Mouse (Mus musculus) stomach, embryonic 15.5 days (tissue): ENCODE measurements at regions not wholly inside any gene's neighbourhood (a gene's known extent, or its start where the extent isn't known, plus 50 kb on each side); places are given as distances from the start of the nearest gene placed in this dataset.

Experiments
- ATAC-seq: fragments of 200-750 bp; cut with Nextera tagmentation; 2 replicates; pipeline ENCODE4 v1.8.0; 2017; ENCODE audit warnings: low read depth, moderate number of reproducible peaks, moderate TSS enrichment; ENCODE audit not compliant: insufficient read depth, low FRiP score
- H3K27ac ChIP-seq: fragments of 300-500 bp; sonication (generic); 2 replicates; pipeline ENCODE4 v1.5.1; 2015; ENCODE audit warnings: mild to moderate bottlenecking, inconsistent platforms
- H3K27me3 ChIP-seq: fragments of 300-500 bp; sonication (generic); replicated peaks from 2 replicates; pipeline ENCODE4 v1.6.1; 2015; ENCODE audit warnings: inconsistent platforms
- H3K36me3 ChIP-seq: fragments of 300-500 bp; sonication (generic); 2 replicates; pipeline ENCODE4 v1.6.1; 2015; ENCODE audit warnings: inconsistent platforms
- H3K4me1 ChIP-seq: fragments of 300-500 bp; sonication (generic); 2 replicates; pipeline ENCODE4 v1.6.1; 2015; ENCODE audit warnings: inconsistent platforms
- H3K4me2 ChIP-seq: fragments of 300-500 bp; sonication (generic); 2 replicates; pipeline ENCODE4 v1.6.1; 2015; ENCODE audit warnings: mild to moderate bottlenecking, inconsistent platforms
- H3K4me3 ChIP-seq: fragments of 300-500 bp; sonication (generic); replicated peaks from 2 replicates; pipeline ENCODE4 v1.5.1; 2015; ENCODE audit warnings: inconsistent platforms
- H3K9ac ChIP-seq: fragments of 300-500 bp; sonication (generic); 2 replicates; pipeline ENCODE4 v1.6.1; 2015; ENCODE audit warnings: inconsistent platforms
- H3K9me3 ChIP-seq: fragments of 300-500 bp; sonication (generic); 2 replicates; pipeline ENCODE4 v1.6.1; 2016; ENCODE audit warnings: inconsistent platforms
- WGBS: fragments of 180-500 bp; shearing (Covaris S2); methylation state at CpG from one replicate; pipeline ENCODE4 v1.1.7; 2015; 5-methylcytosine and 5-hydroxymethylcytosine counted together

- no peak for ATAC-seq
- no peaks in the 10 kb centered on the region for H3K27me3 ChIP-seq
- H3K4me3 ChIP-seq = no peak overlapping the region
- peaks cover 9% of the 10 kb centered on the region; the same call in 1 of the 2 replicates for H3K4me1 ChIP-seq
- H3K36me3 ChIP-seq = no peaks in the 10 kb centered on the region
- H3K9me3 ChIP-seq = no peaks in the 10 kb centered on the region
- no peak overlapping the region for H3K27ac ChIP-seq
- H3K4me2 ChIP-seq = 0 out of 2 replicates have a peak overlapping the region, but pooled peaks have one; percentile 23
- 7% methylated on average over 17 of the region's 17 CpGs for WGBS
- H3K9ac ChIP-seq = no peak overlapping the region
These were observed 297.8 kb downstream of the Cdh26 start for GRCm38 (mm10) chr2:178727930-178728793.

GRCm38 (mm10) chr2:178728794-178729120, 298.4 kb downstream of the Cdh26 start:
- 0 out of 2 replicates have a peak overlapping the region, but pooled peaks have one; percentile 23 for H3K4me2 ChIP-seq
- peaks cover 9% of the 10 kb centered on the region; the same call in 1 of the 2 replicates for H3K4me1 ChIP-seq
- ATAC-seq = no peak
- no peaks in the 10 kb centered on the region for H3K27me3 ChIP-seq
- WGBS = 2% methylated on average over 7 of the region's 7 CpGs
- no peaks in the 10 kb centered on the region for H3K9me3 ChIP-seq
- no peak overlapping the region for H3K27ac ChIP-seq
- H3K9ac ChIP-seq = no peak overlapping the region
- H3K4me3 ChIP-seq = no peak overlapping the region
- H3K36me3 ChIP-seq = no peaks in the 10 kb centered on the region

GRCm38 (mm10) chr2:178735099-178735498, 304.8 kb downstream of the Cdh26 start:
- Histone ChIP-seq H3K27me3 (no peaks in the 10 kb centered on the region), H3K4me3 (no peak overlapping the region), H3K27ac (no peak overlapping the region), H3K4me1 (no peaks in the 10 kb centered on the region), H3K9ac (no peak overlapping the region), H3K36me3 (no peaks in the 10 kb centered on the region), H3K9me3 (no peaks in the 10 kb centered on the region), H3K4me2 (no peak overlapping the region)
- no peak for ATAC-seq
- WGBS = 7% methylated on average over 2 of the region's 2 CpGs

- Histone ChIP-seq H3K4me2 (no peak overlapping the region), H3K27ac (no peak overlapping the region), H3K36me3 (no peaks in the 10 kb centered on the region), H3K4me3 (no peak overlapping the region), H3K9me3 (no peaks in the 10 kb centered on the region), H3K9ac (no peak overlapping the region), H3K27me3 (no peaks in the 10 kb centered on the region), H3K4me1 (no peaks in the 10 kb centered on the region)
- WGBS = 59% methylated on average over 4 of the region's 4 CpGs
- ATAC-seq = no peak
These were observed 314.3 kb downstream of the Cdh26 start for GRCm38 (mm10) chr2:178744617-178745016.

GRCm38 (mm10) chr2:178745296-178746015, 315.1 kb downstream of the Cdh26 start:
- no peaks in the 10 kb centered on the region for H3K9me3 ChIP-seq
- H3K27me3 ChIP-seq = no peaks in the 10 kb centered on the region
- H3K4me3 ChIP-seq = no peak overlapping the region
- no peak for ATAC-seq
- WGBS = 66% methylated on average over 14 of the region's 14 CpGs
- no peak overlapping the region for H3K27ac ChIP-seq
- H3K4me1 ChIP-seq = no peaks in the 10 kb centered on the region
- no peaks in the 10 kb centered on the region for H3K36me3 ChIP-seq
- no peak overlapping the region for H3K4me2 ChIP-seq
- no peak overlapping the region for H3K9ac ChIP-seq

GRCm38 (mm10) chr2:178751247-178751646, 320.9 kb downstream of the Cdh26 start:
- Histone ChIP-seq H3K27me3 (no peaks in the 10 kb centered on the region), H3K27ac (no peak overlapping the region), H3K4me3 (no peak overlapping the region), H3K9me3 (no peaks in the 10 kb centered on the region), H3K4me1 (no peaks in the 10 kb centered on the region), H3K36me3 (no peaks in the 10 kb centered on the region), H3K4me2 (no peak overlapping the region), H3K9ac (no peak overlapping the region)
- no peak for ATAC-seq
- WGBS = 76% methylated on average over 1 of the region's 1 CpGs

- Histone ChIP-seq H3K36me3 (no peaks in the 10 kb centered on the region), H3K9ac (no peak overlapping the region), H3K4me3 (no peak overlapping the region), H3K4me1 (no peaks in the 10 kb centered on the region), H3K27me3 (no peaks in the 10 kb centered on the region), H3K4me2 (no peak overlapping the region), H3K9me3 (no peaks in the 10 kb centered on the region), H3K27ac (no peak overlapping the region)
- no peak for ATAC-seq
- 2% methylated on average over 2 of the region's 2 CpGs for WGBS
These were observed 328.0 kb downstream of the Cdh26 start for GRCm38 (mm10) chr2:178758366-178758765.

GRCm38 (mm10) chr2:178768526-178768925, 338.2 kb downstream of the Cdh26 start:
- no peak overlapping the region for H3K4me3 ChIP-seq
- no peaks in the 10 kb centered on the region for H3K36me3 ChIP-seq
- 56% methylated on average over 4 of the region's 4 CpGs for WGBS
- no peaks in the 10 kb centered on the region for H3K4me1 ChIP-seq
- H3K9ac ChIP-seq = no peak overlapping the region
- no peaks in the 10 kb centered on the region for H3K9me3 ChIP-seq
- H3K27ac ChIP-seq = no peak overlapping the region
- no peaks in the 10 kb centered on the region for H3K27me3 ChIP-seq
- ATAC-seq = no peak
- H3K4me2 ChIP-seq = no peak overlapping the region

- H3K9me3 ChIP-seq = no peaks in the 10 kb centered on the region
- WGBS = 76% methylated on average over 4 of the region's 4 CpGs
- H3K27ac ChIP-seq = no peak overlapping the region
- no peaks in the 10 kb centered on the region for H3K36me3 ChIP-seq
- ATAC-seq = no peak
- no peaks in the 10 kb centered on the region for H3K4me1 ChIP-seq
- no peak overlapping the region for H3K4me3 ChIP-seq
- no peaks in the 10 kb centered on the region for H3K27me3 ChIP-seq
- H3K4me2 ChIP-seq = no peak overlapping the region
- H3K9ac ChIP-seq = no peak overlapping the region
These were observed 338.7 kb downstream of the Cdh26 start for GRCm38 (mm10) chr2:178769001-178769400.

- WGBS = 40% methylated on average over 1 of the region's 1 CpGs
- H3K9me3 ChIP-seq = no peaks in the 10 kb centered on the region
- ATAC-seq = no peak
These were observed 341.1 kb downstream of the Cdh26 start for GRCm38 (mm10) chr2:178771435-178771834.

GRCm38 (mm10) chr2:178771881-178772280, 341.6 kb downstream of the Cdh26 start:
- Histone ChIP-seq H3K9ac (no peak overlapping the region), H3K27me3 (no peaks in the 10 kb centered on the region), H3K36me3 (no peaks in the 10 kb centered on the region), H3K4me1 (no peaks in the 10 kb centered on the region), H3K4me2 (no peak overlapping the region), H3K4me3 (no peak overlapping the region), H3K27ac (no peak overlapping the region), H3K9me3 (no peaks in the 10 kb centered on the region)
- WGBS = 81% methylated on average over 3 of the region's 3 CpGs
- no peak for ATAC-seq

More at GRCm38 (mm10) chr2:178771435-178771834, 341.1 kb downstream of the Cdh26 start:
- no peaks in the 10 kb centered on the region for H3K36me3 ChIP-seq
- H3K4me1 ChIP-seq = no peaks in the 10 kb centered on the region
- H3K9ac ChIP-seq = no peak overlapping the region
- H3K27me3 ChIP-seq = no peaks in the 10 kb centered on the region
- H3K4me3 ChIP-seq = no peak overlapping the region
- no peak overlapping the region for H3K4me2 ChIP-seq
- no peak overlapping the region for H3K27ac ChIP-seq

- no peaks in the 10 kb centered on the region for H3K36me3 ChIP-seq
- 64% methylated on average over 25 of the region's 25 CpGs for WGBS
- no peak overlapping the region for H3K27ac ChIP-seq
- H3K4me1 ChIP-seq = no peaks in the 10 kb centered on the region
- no peak for ATAC-seq
- H3K27me3 ChIP-seq = no peaks in the 10 kb centered on the region
- no peak overlapping the region for H3K4me2 ChIP-seq
- H3K4me3 ChIP-seq = no peak overlapping the region
- no peaks in the 10 kb centered on the region for H3K9me3 ChIP-seq
- no peak overlapping the region for H3K9ac ChIP-seq
These were observed 354.7 kb downstream of the Cdh26 start for GRCm38 (mm10) chr2:178784822-178785589.
